Mouse (Mus musculus): ENCODE measurements around the gene Nipbl. TPM values are rescaled to one million over a fixed set of nuclear protein-coding genes. Genes with fewer than 3 reads are reported as not detected.

Nipbl gene
- polyA plus RNA-seq, 1 experiment, result 2.9 TPM

DNA sequence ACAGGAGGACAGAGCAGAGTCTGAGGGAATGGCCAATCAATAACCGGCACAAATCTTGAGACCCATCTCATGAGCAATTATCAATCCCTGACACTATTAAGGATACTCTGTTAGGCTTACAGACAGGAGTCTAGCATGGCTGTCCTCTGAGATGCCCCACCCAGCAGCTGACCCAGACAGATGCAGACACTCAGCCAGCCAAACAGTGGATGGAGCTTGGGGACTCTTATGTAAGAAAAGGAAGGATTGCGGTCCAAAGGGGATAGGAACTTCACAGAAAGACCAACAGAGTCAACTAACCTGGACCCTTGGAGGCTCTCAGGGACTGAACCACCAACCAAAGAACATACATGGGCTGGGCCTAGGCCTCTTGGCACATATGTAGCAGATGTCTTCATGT, 42.7 kb downstream of the Nipbl start:
- no peak for TF ChIP-seq POLR2A (IDR thresholded peaks at IDR 0.05; ENCODE audit: low read depth, low read length)
- TF ChIP-seq CTCF (IDR thresholded peaks at IDR 0.05; ENCODE audit: extremely low read depth, insufficient read length, insufficient replicate concordance, low read depth, low read length), result no peak
- no peaks in the 10 kb centered on the region for H3K36me3 ChIP-seq (ENCODE audit: control insufficient read depth, insufficient read depth, low read length)
- H3K4me1 ChIP-seq (ENCODE audit: control insufficient read depth, insufficient read depth, insufficient read length, low read length), result peaks cover 3% of the 10 kb centered on the region; the same call in 1 of the 2 replicates
- whole genome bisulfite sequencing, result 91% methylated on average over 2 of the region's 2 CpGs
- no peak overlapping the region for H3K4me3 ChIP-seq (ENCODE audit: low read depth, low read length)
- no peak overlapping the region; the same call in 1 of the 2 replicates for H3K27ac ChIP-seq (ENCODE audit: insufficient read depth, low read depth, low read length)
- no peaks in the 10 kb centered on the region for H3K27me3 ChIP-seq (ENCODE audit: control insufficient read depth, insufficient read depth, low read length)

- TF ChIP-seq CTCF (IDR thresholded peaks at IDR 0.05; ENCODE audit: extremely low read depth, insufficient read length, insufficient replicate concordance, low read depth, low read length) (no peak), POLR2A (IDR thresholded peaks at IDR 0.05; ENCODE audit: low read depth, low read length) (no peak)
- 0 out of 2 replicates have a peak, but pooled peaks cover 2% of the 10 kb centered on the region for H3K36me3 ChIP-seq (ENCODE audit: control insufficient read depth, insufficient read depth, low read length)
- H3K4me3 ChIP-seq (ENCODE audit: low read depth, low read length), result no peak overlapping the region
- 67% methylated on average over 3 of the region's 3 CpGs for WGBS
- no peak overlapping the region for H3K27ac ChIP-seq (ENCODE audit: insufficient read depth, low read depth, low read length)
- H3K4me1 ChIP-seq (ENCODE audit: control insufficient read depth, insufficient read depth, insufficient read length, low read length), result no peaks in the 10 kb centered on the region
- no peaks in the 10 kb centered on the region for H3K27me3 ChIP-seq (ENCODE audit: control insufficient read depth, insufficient read depth, low read length)
Measured at GRCm38 (mm10) chr15:8391764-8392163, 52.5 kb downstream of the Nipbl start.

- H3K36me3 ChIP-seq (ENCODE audit: control insufficient read depth, insufficient read depth, low read length), result no peaks in the 10 kb centered on the region
- 51% methylated on average over 3 of the region's 3 CpGs for WGBS
- TF ChIP-seq POLR2A (IDR thresholded peaks at IDR 0.05; ENCODE audit: low read depth, low read length) (no peak), CTCF (IDR thresholded peaks at IDR 0.05; ENCODE audit: extremely low read depth, insufficient read length, insufficient replicate concordance, low read depth, low read length) (no peak)
Measured at GRCm38 (mm10) chr15:8382213-8382612, 62.0 kb downstream of the Nipbl start.

DNA sequence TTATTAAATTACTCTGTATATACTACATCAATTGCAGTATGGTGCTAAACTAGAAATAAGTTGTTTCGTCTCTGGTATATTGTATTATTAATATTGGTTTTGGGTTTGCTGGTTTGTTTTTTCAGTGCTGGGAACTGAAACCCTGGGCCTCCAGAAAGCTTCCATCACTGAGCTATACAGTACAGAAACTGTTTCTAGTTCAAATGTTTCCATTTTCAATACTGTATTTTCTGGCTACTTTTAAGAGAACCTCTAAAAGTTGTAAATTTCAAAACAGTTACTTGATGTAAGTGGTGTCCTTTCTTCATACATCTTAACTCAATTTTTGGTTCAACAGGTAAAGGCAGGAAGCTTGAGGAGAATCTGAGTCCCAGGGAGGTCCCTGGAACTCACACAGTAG, 68.6 kb downstream of the Nipbl start:
- H3K4me1 ChIP-seq (ENCODE audit: control insufficient read depth, insufficient read depth, insufficient read length, low read length), result no peaks in the 10 kb centered on the region
- no peak for TF ChIP-seq CTCF (IDR thresholded peaks at IDR 0.05; ENCODE audit: extremely low read depth, insufficient read length, insufficient replicate concordance, low read depth, low read length)
- no peak for TF ChIP-seq POLR2A (IDR thresholded peaks at IDR 0.05; ENCODE audit: low read depth, low read length)
- H3K27me3 ChIP-seq (ENCODE audit: control insufficient read depth, insufficient read depth, low read length), result no peaks in the 10 kb centered on the region
- H3K36me3 ChIP-seq (ENCODE audit: control insufficient read depth, insufficient read depth, low read length), result peaks cover 10% of the 10 kb centered on the region
- WGBS, result 94% methylated on average over 1 of the region's 1 CpGs
- no peak overlapping the region for H3K27ac ChIP-seq (ENCODE audit: insufficient read depth, low read depth, low read length)
- H3K4me3 ChIP-seq (ENCODE audit: low read depth, low read length), result no peak overlapping the region

More at GRCm38 (mm10) chr15:8382213-8382612, 62.0 kb downstream of the Nipbl start:
- H3K27me3 ChIP-seq (ENCODE audit: control insufficient read depth, insufficient read depth, low read length), result no peaks in the 10 kb centered on the region
- H3K27ac ChIP-seq (ENCODE audit: insufficient read depth, low read depth, low read length), result no peak overlapping the region
- no peak overlapping the region for H3K4me3 ChIP-seq (ENCODE audit: low read depth, low read length)
- no peaks in the 10 kb centered on the region for H3K4me1 ChIP-seq (ENCODE audit: control insufficient read depth, insufficient read depth, insufficient read length, low read length)

- TF ChIP-seq POLR2A (IDR thresholded peaks at IDR 0.05; ENCODE audit: low read depth, low read length) (no peak), CTCF (IDR thresholded peaks at IDR 0.05; ENCODE audit: extremely low read depth, insufficient read length, insufficient replicate concordance, low read depth, low read length) (no peak)
- WGBS, result 56% methylated on average over 3 of the region's 3 CpGs
- Histone ChIP-seq H3K4me1 (ENCODE audit: control insufficient read depth, insufficient read depth, insufficient read length, low read length) (no peaks in the 10 kb centered on the region), H3K27ac (ENCODE audit: insufficient read depth, low read depth, low read length) (no peak overlapping the region), H3K27me3 (ENCODE audit: control insufficient read depth, insufficient read depth, low read length) (no peaks in the 10 kb centered on the region), H3K36me3 (ENCODE audit: control insufficient read depth, insufficient read depth, low read length) (peaks cover 15% of the 10 kb centered on the region), H3K4me3 (ENCODE audit: low read depth, low read length) (no peak overlapping the region)
Measured at GRCm38 (mm10) chr15:8374724-8375123, 69.5 kb downstream of the Nipbl start.

GRCm38 (mm10) chr15:8347104-8347773, 97.0 kb downstream of the Nipbl start:
- TF ChIP-seq POLR2A (IDR thresholded peaks at IDR 0.05; ENCODE audit: low read depth, low read length), result no peak
- H3K4me3 ChIP-seq (ENCODE audit: low read depth, low read length), result no peak overlapping the region
- no peak overlapping the region for H3K27ac ChIP-seq (ENCODE audit: insufficient read depth, low read depth, low read length)
- H3K36me3 ChIP-seq (ENCODE audit: control insufficient read depth, insufficient read depth, low read length), result peaks cover 29% of the 10 kb centered on the region
- WGBS, result 42% methylated on average over 2 of the region's 2 CpGs
- no peaks in the 10 kb centered on the region for H3K4me1 ChIP-seq (ENCODE audit: control insufficient read depth, insufficient read depth, insufficient read length, low read length)
- H3K27me3 ChIP-seq (ENCODE audit: control insufficient read depth, insufficient read depth, low read length), result no peaks in the 10 kb centered on the region

DNA sequence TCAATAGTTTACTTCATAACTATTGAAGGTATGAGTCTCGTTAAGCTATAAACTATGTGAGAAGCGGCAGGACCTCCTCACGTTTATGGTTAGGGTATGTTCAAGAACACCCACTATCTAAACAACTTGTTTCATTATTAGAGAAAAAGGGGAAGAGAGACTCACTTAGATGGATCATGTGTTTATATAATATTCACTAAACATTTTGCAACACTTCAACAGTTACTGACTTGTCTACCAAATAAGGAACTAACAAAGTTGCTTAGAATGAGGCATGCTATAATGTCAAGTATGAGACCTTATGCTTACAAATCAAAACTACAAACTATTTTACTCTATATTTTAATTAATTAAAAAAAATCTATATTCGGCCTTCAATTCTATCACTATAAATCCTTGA, 103.7 kb downstream of the Nipbl start:
- 82% methylated on average over 4 of the region's 4 CpGs for WGBS
- no peak for TF ChIP-seq POLR2A (IDR thresholded peaks at IDR 0.05; ENCODE audit: low read depth, low read length)
- TF ChIP-seq CTCF (IDR thresholded peaks at IDR 0.05; ENCODE audit: extremely low read depth, insufficient read length, insufficient replicate concordance, low read depth, low read length), result no peak
- Histone ChIP-seq H3K27ac (ENCODE audit: insufficient read depth, low read depth, low read length) (no peak overlapping the region), H3K36me3 (ENCODE audit: control insufficient read depth, insufficient read depth, low read length) (peaks cover 36% of the 10 kb centered on the region), H3K4me3 (ENCODE audit: low read depth, low read length) (no peak overlapping the region), H3K27me3 (ENCODE audit: control insufficient read depth, insufficient read depth, low read length) (no peaks in the 10 kb centered on the region), H3K4me1 (ENCODE audit: control insufficient read depth, insufficient read depth, insufficient read length, low read length) (no peaks in the 10 kb centered on the region)

Measured in small intestine, adult 2 months (tissue).